Mouse (Mus musculus): Measurements from ENCODE around the gene Lrrn3.

Lrrn3 gene

DNA sequence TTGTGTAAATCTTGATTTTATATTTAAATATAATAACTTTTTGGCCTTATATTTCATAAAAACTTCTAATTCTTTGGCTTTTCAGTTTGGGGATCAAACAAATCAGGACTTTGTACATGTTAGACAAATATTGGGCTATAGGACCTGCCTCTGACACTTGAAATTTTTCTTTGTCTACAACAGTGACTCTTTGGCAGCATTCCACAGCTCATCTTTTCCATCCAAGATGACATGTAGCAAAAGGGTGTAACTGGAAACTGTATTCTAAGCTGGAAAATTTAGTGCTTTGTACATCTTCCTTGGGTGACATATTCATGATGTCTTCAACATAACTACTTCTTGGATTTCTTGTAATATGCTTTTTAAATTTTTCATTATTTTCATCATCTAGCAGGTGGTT lies 57.4 kb downstream of the Lrrn3 start:
- DNase-seq (ENCODE audit: low spot score): no peak

DNA sequence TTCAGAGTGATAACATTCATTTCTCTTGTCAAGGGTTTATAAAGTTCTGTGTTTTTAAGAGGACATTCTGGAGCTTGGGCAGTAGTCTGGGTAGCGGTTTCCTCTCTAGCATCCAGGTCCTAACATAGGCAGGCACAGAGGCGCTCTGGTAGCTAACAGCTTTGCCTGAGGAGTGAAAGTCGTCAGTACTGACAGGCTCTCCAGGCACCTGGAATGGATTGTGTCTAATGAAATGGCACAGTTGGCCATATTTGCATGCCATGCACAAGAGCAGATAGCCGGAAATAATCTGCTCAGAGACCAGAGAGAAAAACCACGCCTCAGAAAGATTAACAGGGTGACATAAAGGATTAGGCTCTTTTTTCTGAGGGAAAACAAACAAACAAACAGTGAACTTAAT lies 58.8 kb downstream of the Lrrn3 start:
- no peak for DNase-seq (ENCODE audit: low spot score)

- no peak for DNase-seq (ENCODE audit: low spot score)
Measured at GRCm38 (mm10) chr12:41425101-41425679, 61.0 kb downstream of the Lrrn3 start.

DNA sequence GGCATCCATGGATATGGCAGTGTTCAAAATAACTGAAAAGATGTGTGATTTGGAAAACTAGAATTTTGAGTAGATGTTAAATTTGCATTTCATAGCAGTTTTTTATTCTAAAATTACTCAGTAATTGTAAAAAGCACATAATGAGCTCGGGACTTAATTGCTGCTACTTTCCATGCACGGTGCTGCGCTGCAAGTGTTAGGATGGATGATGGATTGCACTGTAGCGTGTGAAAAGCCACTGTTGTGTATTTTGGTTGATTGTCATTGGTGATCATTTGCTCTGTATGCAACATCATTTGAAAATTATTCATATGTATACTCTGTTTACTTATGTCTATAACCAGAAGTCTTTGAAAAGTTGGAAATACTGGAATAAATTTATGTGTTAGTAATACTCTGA lies 68.3 kb downstream of the Lrrn3 start:
- DNase-seq (ENCODE audit: low spot score): no peak

DNA sequence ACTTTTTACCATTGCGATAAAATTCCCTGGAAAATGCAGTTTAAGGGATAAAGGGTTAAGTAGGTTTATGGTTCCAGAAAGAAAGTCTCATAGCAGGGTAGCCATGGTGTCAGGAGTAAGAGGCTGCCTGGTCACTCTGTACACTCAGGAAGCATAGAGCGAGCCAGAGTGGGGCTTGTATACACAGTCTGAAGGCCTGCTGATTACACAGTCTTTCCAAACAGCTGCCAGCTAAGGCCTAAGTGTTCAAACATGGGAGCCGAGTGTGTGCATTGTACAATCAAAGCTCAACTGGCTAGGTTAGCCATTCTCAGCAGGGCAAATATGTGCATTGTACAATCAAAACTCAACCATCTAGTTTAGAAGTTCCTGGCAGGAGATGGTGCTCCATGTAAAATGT lies 69.1 kb downstream of the Lrrn3 start:
- DNase-seq (ENCODE audit: low spot score): no peak

DNA sequence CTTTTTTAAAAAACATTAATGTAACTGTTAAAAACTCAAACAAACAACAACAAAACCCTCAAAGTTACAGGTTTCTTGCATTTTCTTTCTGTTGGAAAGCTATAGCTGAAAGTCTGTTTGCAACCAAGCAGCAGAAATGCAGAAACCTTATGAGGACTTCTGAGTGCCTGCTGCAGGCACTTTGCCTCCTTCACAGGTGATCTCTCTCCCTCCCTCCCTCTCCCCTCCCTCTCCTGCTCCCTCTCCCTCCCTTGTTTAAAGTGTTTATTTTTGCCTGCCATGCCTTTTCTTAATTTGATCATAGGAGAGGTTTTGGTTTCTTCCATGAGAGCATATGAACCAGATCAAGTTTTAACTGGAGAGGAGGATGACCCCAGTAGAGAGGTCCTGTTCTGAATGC lies 69.6 kb downstream of the Lrrn3 start:
- no peak for DNase-seq (ENCODE audit: low spot score)

GRCm38 (mm10) chr12:41409431-41409830 lies 76.8 kb downstream of the Lrrn3 start:
- no peak for DNase-seq (ENCODE audit: low spot score)

DNA sequence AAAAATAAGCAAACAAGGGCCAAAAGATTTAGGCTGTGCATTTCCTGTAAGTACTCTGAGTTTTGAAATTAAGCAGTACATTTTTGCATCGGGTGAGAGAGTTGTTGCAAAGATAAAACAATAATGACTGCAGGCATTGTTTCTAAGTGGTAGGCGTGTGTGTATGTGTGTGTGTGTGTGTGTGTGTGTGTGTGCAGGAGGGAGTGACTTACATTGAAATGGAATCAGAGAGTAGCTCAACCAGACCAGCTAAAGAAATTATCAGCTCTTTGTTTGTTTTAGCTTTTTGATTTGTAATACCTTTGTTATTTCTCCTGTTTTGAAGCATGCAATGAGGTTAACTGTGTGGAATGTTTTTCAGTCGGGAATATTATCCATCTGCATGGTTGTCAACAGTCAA lies 84.3 kb downstream of the Lrrn3 start:
- no peak for DNase-seq (ENCODE audit: low spot score)
